Mouse (Mus musculus): Measurements from ENCODE around the gene Gm26965. TPM values are rescaled to one million over a fixed set of nuclear protein-coding genes. Genes with fewer than 3 reads are reported as not detected.
A peak's percentile ranks its signal among the peaks of the same experiment; 100 is the strongest.
"Not testable (repeated sequence)": the region's sequence is repeated elsewhere in the genome, so short reads cannot be mapped to it uniquely, and the experiment has no call there.

Gm26965 gene
- polyA plus RNA-seq, 1 experiment from 2014 or later: not detected

GRCm38 (mm10) chr13:67495631-67496030 is 30.3 kb downstream of the Gm26965 start:
- Histone ChIP-seq H3K4me2 (ENCODE audit: low read length) (no peak overlapping the region), H3K9ac (replicated peaks; ENCODE audit: low read depth, low read length) (no peak overlapping the region), H3K4me1 (replicated peaks; ENCODE audit: control insufficient read depth, insufficient read depth, low read length) (peaks cover 8% of the 10 kb centered on the region), H3K4me3 (replicated peaks; ENCODE audit: low read length) (no peak overlapping the region), H3K27ac (ENCODE audit: low read length) (no peak overlapping the region), H3K36me3 (ENCODE audit: control insufficient read depth, insufficient read depth) (peaks cover 41% of the 10 kb centered on the region), H3K9me3 (ENCODE audit: control insufficient read depth, low read length) (peaks cover 7% of the 10 kb centered on the region), H3K27me3 (replicated peaks; ENCODE audit: control insufficient read depth, insufficient read depth, low read length) (no peaks in the 10 kb centered on the region)
- 89% methylated on average over 1 of the region's 1 CpGs for WGBS
- ATAC-seq: no peak

GRCm38 (mm10) chr13:67484424-67484811 is 41.5 kb downstream of the Gm26965 start:
- Histone ChIP-seq H3K4me3 (replicated peaks; ENCODE audit: low read length) (peak overlapping the region; percentile 71), H3K4me1 (replicated peaks; ENCODE audit: control insufficient read depth, insufficient read depth, low read length) (peaks cover 11% of the 10 kb centered on the region), H3K27ac (ENCODE audit: low read length) (peak overlapping the region; percentile 31; the same call in 1 of the 2 replicates), H3K36me3 (ENCODE audit: control insufficient read depth, insufficient read depth) (peaks cover 13% of the 10 kb centered on the region), H3K27me3 (replicated peaks; ENCODE audit: control insufficient read depth, insufficient read depth, low read length) (no peaks in the 10 kb centered on the region), H3K9me3 (ENCODE audit: control insufficient read depth, low read length) (no peaks in the 10 kb centered on the region), H3K4me2 (ENCODE audit: low read length) (peak overlapping the region; percentile 80), H3K9ac (replicated peaks; ENCODE audit: low read depth, low read length) (peak overlapping the region; percentile 66)
- 40% methylated on average over 8 of the region's 8 CpGs for WGBS
- peak; percentile 68 for ATAC-seq

- Histone ChIP-seq H3K9ac (replicated peaks; ENCODE audit: low read depth, low read length) (peak within 1 kb of the TSS; percentile 66), H3K4me3 (replicated peaks; ENCODE audit: low read length) (peak within 1 kb of the TSS; percentile 71), H3K4me1 (replicated peaks; ENCODE audit: control insufficient read depth, insufficient read depth, low read length) (peaks cover 11% of the 10 kb centered on the region), H3K27ac (ENCODE audit: low read length) (peak within 1 kb of the TSS; percentile 31; the same call in 1 of the 2 replicates), H3K27me3 (replicated peaks; ENCODE audit: control insufficient read depth, insufficient read depth, low read length) (no peaks in the 10 kb centered on the region), H3K36me3 (ENCODE audit: control insufficient read depth, insufficient read depth) (peaks cover 8% of the 10 kb centered on the region), H3K4me2 (ENCODE audit: low read length) (peak within 1 kb of the TSS; percentile 80), H3K9me3 (ENCODE audit: control insufficient read depth, low read length) (no peaks in the 10 kb centered on the region)
- 5% methylated on average over 20 of the region's 20 CpGs for WGBS
- ATAC-seq: peak; percentile 97
Measured at GRCm38 (mm10) chr13:67483625-67484423, 42.1 kb downstream of the Gm26965 start, which contains the start of gene Zfp874b. Gene Zfp874b, minus strand, starts transcription at chr13:67484258.

- no peaks in the 10 kb centered on the region for H3K27me3 ChIP-seq (replicated peaks; ENCODE audit: control insufficient read depth, insufficient read depth, low read length)
- peaks cover 11% of the 10 kb centered on the region for H3K4me1 ChIP-seq (replicated peaks; ENCODE audit: control insufficient read depth, insufficient read depth, low read length)
- no peak for ATAC-seq
- no peak overlapping the region for H3K4me3 ChIP-seq (replicated peaks; ENCODE audit: low read length)
- H3K9me3 ChIP-seq (ENCODE audit: control insufficient read depth, low read length): no peaks in the 10 kb centered on the region
- WGBS: 57% methylated on average over 4 of the region's 4 CpGs
- no peak overlapping the region for H3K9ac ChIP-seq (replicated peaks; ENCODE audit: low read depth, low read length)
- H3K4me2 ChIP-seq (ENCODE audit: low read length): no peak overlapping the region
- no peaks in the 10 kb centered on the region for H3K36me3 ChIP-seq (ENCODE audit: control insufficient read depth, insufficient read depth)
- no peak overlapping the region for H3K27ac ChIP-seq (ENCODE audit: low read length)
Measured at GRCm38 (mm10) chr13:67481528-67481927, 44.4 kb downstream of the Gm26965 start.

- ATAC-seq: no peak
- Histone ChIP-seq H3K4me3 (replicated peaks; ENCODE audit: low read length) (no peak overlapping the region), H3K27ac (ENCODE audit: low read length) (no peak overlapping the region), H3K4me2 (ENCODE audit: low read length) (no peak overlapping the region), H3K9ac (replicated peaks; ENCODE audit: low read depth, low read length) (no peak overlapping the region), H3K36me3 (ENCODE audit: control insufficient read depth, insufficient read depth) (peaks cover 17% of the 10 kb centered on the region), H3K27me3 (replicated peaks; ENCODE audit: control insufficient read depth, insufficient read depth, low read length) (no peaks in the 10 kb centered on the region), H3K4me1 (replicated peaks; ENCODE audit: control insufficient read depth, insufficient read depth, low read length) (no peaks in the 10 kb centered on the region), H3K9me3 (ENCODE audit: control insufficient read depth, low read length) (no peaks in the 10 kb centered on the region)
- WGBS: 93% methylated on average over 3 of the region's 3 CpGs
Measured at GRCm38 (mm10) chr13:67469274-67469673, 56.7 kb downstream of the Gm26965 start.

GRCm38 (mm10) chr13:67463506-67464185 is 62.3 kb downstream of the Gm26965 start:
- H3K4me2 ChIP-seq (ENCODE audit: low read length); ATAC-seq; H3K27ac ChIP-seq (ENCODE audit: low read length); H3K9me3 ChIP-seq (ENCODE audit: control insufficient read depth, low read length); H3K4me1 ChIP-seq (replicated peaks; ENCODE audit: control insufficient read depth, insufficient read depth, low read length); H3K9ac ChIP-seq (replicated peaks; ENCODE audit: low read depth, low read length); H3K27me3 ChIP-seq (replicated peaks; ENCODE audit: control insufficient read depth, insufficient read depth, low read length); H3K36me3 ChIP-seq (ENCODE audit: control insufficient read depth, insufficient read depth); H3K4me3 ChIP-seq (replicated peaks; ENCODE audit: low read length): not testable (repeated sequence)
- 86% methylated on average over 3 of the region's 5 CpGs for WGBS

- H3K4me1 ChIP-seq (replicated peaks; ENCODE audit: control insufficient read depth, insufficient read depth, low read length): peaks cover 9% of the 10 kb centered on the region
- 4% methylated on average over 3 of the region's 3 CpGs for WGBS
- ATAC-seq: peak; percentile 15; the same call in 1 of the 2 replicates
Measured at GRCm38 (mm10) chr13:67452021-67452309, 74.0 kb downstream of the Gm26965 start.

GRCm38 (mm10) chr13:67451172-67452020 is 74.6 kb downstream of the Gm26965 start, which contains the start of gene Zfp874a:
Gene Zfp874a, minus strand, starts transcription at chr13:67451624.
- Histone ChIP-seq H3K4me3 (replicated peaks; ENCODE audit: low read length) (peak within 1 kb of the TSS; percentile 64), H3K9ac (replicated peaks; ENCODE audit: low read depth, low read length) (peak within 1 kb of the TSS; percentile 64), H3K4me2 (ENCODE audit: low read length) (peak within 1 kb of the TSS; percentile 72), H3K27me3 (replicated peaks; ENCODE audit: control insufficient read depth, insufficient read depth, low read length) (no peaks in the 10 kb centered on the region), H3K9me3 (ENCODE audit: control insufficient read depth, low read length) (no peaks in the 10 kb centered on the region), H3K27ac (ENCODE audit: low read length) (peak within 1 kb of the TSS; percentile 14; the same call in 1 of the 2 replicates), H3K4me1 (replicated peaks; ENCODE audit: control insufficient read depth, insufficient read depth, low read length) (peaks cover 9% of the 10 kb centered on the region), H3K36me3 (ENCODE audit: control insufficient read depth, insufficient read depth) (peaks cover 8% of the 10 kb centered on the region)
- peak; percentile 98 for ATAC-seq
- 1% methylated on average over 20 of the region's 20 CpGs for WGBS

More at GRCm38 (mm10) chr13:67452021-67452309, 74.0 kb downstream of the Gm26965 start:
- peak overlapping the region; percentile 72 for H3K4me2 ChIP-seq (ENCODE audit: low read length)
- H3K27ac ChIP-seq (ENCODE audit: low read length): peak overlapping the region; percentile 14; the same call in 1 of the 2 replicates
- peak overlapping the region; percentile 40 for H3K9ac ChIP-seq (replicated peaks; ENCODE audit: low read depth, low read length)
- H3K4me3 ChIP-seq (replicated peaks; ENCODE audit: low read length): peak overlapping the region; percentile 64
- no peaks in the 10 kb centered on the region for H3K9me3 ChIP-seq (ENCODE audit: control insufficient read depth, low read length)
- H3K36me3 ChIP-seq (ENCODE audit: control insufficient read depth, insufficient read depth): peaks cover 3% of the 10 kb centered on the region; the same call in 1 of the 2 replicates
- no peaks in the 10 kb centered on the region for H3K27me3 ChIP-seq (replicated peaks; ENCODE audit: control insufficient read depth, insufficient read depth, low read length)

Data from forebrain, embryonic 16.5 days (tissue).